Comparison of ENCODE assay signal across 8 mouse cellular contexts in genomic region chr7:130692392-130692942, GRCm38 (mm10).
DNase-seq lines count a peak whose midpoint lies in the region; ATAC-seq and TF ChIP-seq lines count a peak whose summit lies in the region.
"Had no signal": no experiment of that assay in that cellular context is flagged by ENCODE, and none has a peak within 500 bp of the region (broad histone marks: within the 10 kb centered on the region; RNA-seq: fewer than 3 reads in every experiment).

No protein-coding gene starts in this region.

- no peaks in the 10 kb centered on the region for H3K9me3 ChIP-seq in hindbrain, postnatal 0 days (ENCODE audit: low read length)
- H3K9me3 ChIP-seq in limb, embryonic 12.5 days: no peaks in the 10 kb centered on the region
- no peaks in the 10 kb centered on the region for H3K9me3 ChIP-seq in midbrain, embryonic 14.5 days (ENCODE audit: control insufficient read depth, low read length)
- H3K9me3 ChIP-seq in stomach, embryonic 15.5 days: no peaks in the 10 kb centered on the region

- peak overlapping the region; percentile 98 for H3K27ac ChIP-seq in hindbrain, postnatal 0 days
- H3K27ac ChIP-seq in limb, embryonic 12.5 days: peak overlapping the region; percentile 99
- peak overlapping the region; percentile 99 for H3K27ac ChIP-seq in midbrain, embryonic 14.5 days (replicated peaks; ENCODE audit: low read depth, low read length)
- peak overlapping the region; percentile 93 for H3K27ac ChIP-seq in stomach, embryonic 15.5 days
- H3K27ac ChIP-seq: macrophage had no signal

- DNase-seq in adrenal gland, adult 8-10 months: peak; percentile 32
- peak; percentile 90 to 91 for DNase-seq in cerebellum, postnatal 10 days
- DNase-seq in frontal cortex, postnatal 14 days (ENCODE audit: low spot score in 2 of 2): peak; percentile 66 to 70
- peak; percentile 94 for DNase-seq in hindbrain, postnatal 0 days (ENCODE audit: low spot score)
- peak; percentile 94 for DNase-seq in midbrain, embryonic 14.5 days

- WGBS in hindbrain, postnatal 0 days: 0% methylated on average over 39 of the region's 39 CpGs
- WGBS in limb, embryonic 12.5 days: under 1% methylated on average over 39 of the region's 39 CpGs
- WGBS in midbrain, embryonic 14.5 days: under 1% methylated on average over 39 of the region's 39 CpGs
- WGBS in stomach, embryonic 15.5 days: under 1% methylated on average over 39 of the region's 39 CpGs

- peaks cover 28% of the 10 kb centered on the region for H3K4me1 ChIP-seq in hindbrain, postnatal 0 days (ENCODE audit: insufficient read depth, low read length)
- H3K4me1 ChIP-seq in limb, embryonic 12.5 days (replicated peaks): peaks cover 58% of the 10 kb centered on the region
- peaks cover 40% of the 10 kb centered on the region for H3K4me1 ChIP-seq in midbrain, embryonic 14.5 days (ENCODE audit: control insufficient read depth, insufficient read depth, low read length)
- peaks cover 33% of the 10 kb centered on the region for H3K4me1 ChIP-seq in stomach, embryonic 15.5 days

- TF ChIP-seq CTCF in hindbrain, postnatal 0 days (IDR thresholded peaks at IDR 0.05; ENCODE audit: low read depth): peak; percentile 67

- H3K27me3 ChIP-seq in hindbrain, postnatal 0 days (ENCODE audit: insufficient read depth, low read length): no peaks in the 10 kb centered on the region
- no peaks in the 10 kb centered on the region for H3K27me3 ChIP-seq in limb, embryonic 12.5 days
- H3K27me3 ChIP-seq in midbrain, embryonic 14.5 days (ENCODE audit: control insufficient read depth, insufficient read depth, low read length): no peaks in the 10 kb centered on the region
- H3K27me3 ChIP-seq in stomach, embryonic 15.5 days (replicated peaks): no peaks in the 10 kb centered on the region

- ATAC-seq in hindbrain, postnatal 0 days: peak; percentile 92
- peak; percentile 83 for ATAC-seq in limb, embryonic 12.5 days (ENCODE audit: insufficient number of reproducible peaks, insufficient read depth, low FRiP score, low TSS enrichment, low read depth)
- ATAC-seq in midbrain, embryonic 14.5 days (ENCODE audit: low FRiP score, low TSS enrichment): peak; percentile 90
- peak; percentile 75 for ATAC-seq in stomach, embryonic 15.5 days (ENCODE audit: insufficient read depth, low FRiP score, low read depth)

- H3K36me3 ChIP-seq in hindbrain, postnatal 0 days (ENCODE audit: insufficient read depth, low read length): no peaks in the 10 kb centered on the region
- H3K36me3 ChIP-seq in limb, embryonic 12.5 days: no peaks in the 10 kb centered on the region
- no peaks in the 10 kb centered on the region for H3K36me3 ChIP-seq in midbrain, embryonic 14.5 days (ENCODE audit: control insufficient read depth, insufficient read depth, low read length)
- no peaks in the 10 kb centered on the region for H3K36me3 ChIP-seq in stomach, embryonic 15.5 days

- peak overlapping the region; percentile 85 for H3K4me2 ChIP-seq in hindbrain, postnatal 0 days (ENCODE audit: low read depth, low read length)
- H3K4me2 ChIP-seq in limb, embryonic 12.5 days: peak overlapping the region; percentile 79
- H3K4me2 ChIP-seq in midbrain, embryonic 14.5 days (ENCODE audit: low read length): peak overlapping the region; percentile 75
- H3K4me2 ChIP-seq in stomach, embryonic 15.5 days: peak overlapping the region; percentile 85

- H3K4me3 ChIP-seq in hindbrain, postnatal 0 days (ENCODE audit: low read length): peak overlapping the region; percentile 76
- peak overlapping the region; percentile 73 for H3K4me3 ChIP-seq in limb, embryonic 12.5 days (replicated peaks)
- peak overlapping the region; percentile 93 for H3K4me3 ChIP-seq in midbrain, embryonic 14.5 days (replicated peaks; ENCODE audit: low read depth, low read length)
- H3K4me3 ChIP-seq in stomach, embryonic 15.5 days (replicated peaks): peak overlapping the region; percentile 56

- H3K9ac ChIP-seq in hindbrain, postnatal 0 days (replicated peaks; ENCODE audit: low read length): peak overlapping the region; percentile 97
- peak overlapping the region; percentile 91 for H3K9ac ChIP-seq in limb, embryonic 12.5 days (replicated peaks)
- peak overlapping the region; percentile 99 for H3K9ac ChIP-seq in midbrain, embryonic 14.5 days (replicated peaks; ENCODE audit: low read length)
- peak overlapping the region; percentile 57 for H3K9ac ChIP-seq in stomach, embryonic 15.5 days

Comparison
In these comparisons a context has a peak if more than half of its experiments do, and no peak if none do; other contexts are left out.
1. Peak in every context shown above with its lines: DNase-seq, ATAC-seq, H3K4me3 ChIP-seq and H3K27ac ChIP-seq.
2. DNase-seq: peak in every context shown above with its lines; median percentile 94 in hindbrain, postnatal 0 days; 94 in midbrain, embryonic 14.5 days; 90 in cerebellum, postnatal 10 days; 68 in frontal cortex, postnatal 14 days; 32 in adrenal gland, adult 8-10 months.